Mouse (Mus musculus): Measurements from ENCODE around the gene Slc38a7.
"Not testable (repeated sequence)": the region's sequence is repeated elsewhere in the genome, so short reads cannot be mapped to it uniquely, and the experiment has no call there.

Gene Slc38a7

GRCm38 (mm10) chr8:95807331-95807843 lies 46.0 kb downstream of the Slc38a7 start, which contains the start of gene Cnot1:
Cnot1 (minus strand) TSS chr8:95807464.
- peak; percentile 99 for DNase-seq (ENCODE audit: low read depth)

DNA sequence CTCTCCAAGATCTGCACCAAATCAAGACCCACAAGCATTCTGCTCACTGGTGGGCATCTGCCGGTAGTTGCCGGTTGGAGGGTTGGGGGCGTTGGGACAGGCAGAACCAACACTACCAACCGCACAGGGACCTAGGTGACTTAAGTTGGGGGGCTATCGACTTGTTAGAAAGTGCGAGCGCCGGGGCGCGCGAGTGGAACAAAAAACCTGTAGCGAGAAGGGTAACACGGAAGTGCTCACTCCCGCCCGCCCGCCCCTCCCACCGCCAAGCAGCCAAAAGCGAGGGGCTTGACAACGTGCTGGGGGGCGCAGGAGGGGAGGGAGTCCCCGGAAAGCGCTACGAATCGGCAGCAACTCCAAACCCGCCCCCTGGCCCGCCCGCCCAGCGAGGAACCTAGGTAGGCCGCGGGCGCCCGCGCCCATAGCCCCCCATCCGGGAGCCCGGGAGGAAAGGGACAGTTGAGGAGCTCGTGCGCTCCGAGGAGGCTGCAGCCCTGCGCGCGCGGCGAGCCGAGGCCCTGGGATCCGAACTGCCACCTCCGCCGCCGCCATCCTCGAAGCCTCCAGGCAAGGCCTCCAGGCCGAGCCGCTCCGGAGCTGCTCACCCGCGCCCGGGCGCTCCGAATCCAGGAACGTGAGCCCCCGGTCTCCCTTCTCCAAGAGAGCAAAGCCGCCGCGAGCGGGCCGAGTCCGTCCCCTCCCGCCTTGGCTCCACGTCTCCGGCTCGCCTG lies 46.7 kb downstream of the Slc38a7 start:
- DNase-seq (ENCODE audit: low read depth): peak; percentile 49

- no peak for DNase-seq (ENCODE audit: low read depth)
These were observed 47.9 kb downstream of the Slc38a7 start for GRCm38 (mm10) chr8:95805482-95805881.

- no peak for DNase-seq (ENCODE audit: low read depth)
These were observed 51.1 kb downstream of the Slc38a7 start for GRCm38 (mm10) chr8:95802231-95802630.

GRCm38 (mm10) chr8:95801476-95802064 lies 51.8 kb downstream of the Slc38a7 start:
- DNase-seq (ENCODE audit: low read depth): no peak

DNA sequence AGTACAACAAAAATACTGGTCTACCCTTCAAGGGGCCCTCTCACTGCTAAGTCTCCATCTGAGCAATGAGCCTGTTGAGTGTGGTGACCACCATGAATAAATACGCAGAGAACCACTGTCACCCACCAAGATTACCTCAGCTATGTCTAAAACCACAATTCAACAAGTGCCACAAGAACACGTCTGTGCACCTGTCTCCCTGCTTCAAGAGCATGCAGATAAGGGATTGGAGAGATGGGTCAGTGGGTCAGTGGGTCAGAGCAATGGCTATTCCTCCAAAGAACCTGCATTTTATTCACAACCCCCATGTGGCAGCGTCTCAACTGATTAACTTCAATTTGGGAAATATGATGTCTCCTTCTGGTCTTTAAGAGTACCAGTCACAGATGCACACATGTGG lies 53.0 kb downstream of the Slc38a7 start:
- no peak for DNase-seq (ENCODE audit: low read depth)

GRCm38 (mm10) chr8:95799891-95800290 lies 53.4 kb downstream of the Slc38a7 start:
- DNase-seq (ENCODE audit: low read depth): no peak

- DNase-seq (ENCODE audit: low read depth): no peak
These were observed 54.2 kb downstream of the Slc38a7 start for GRCm38 (mm10) chr8:95799117-95799516.

DNA sequence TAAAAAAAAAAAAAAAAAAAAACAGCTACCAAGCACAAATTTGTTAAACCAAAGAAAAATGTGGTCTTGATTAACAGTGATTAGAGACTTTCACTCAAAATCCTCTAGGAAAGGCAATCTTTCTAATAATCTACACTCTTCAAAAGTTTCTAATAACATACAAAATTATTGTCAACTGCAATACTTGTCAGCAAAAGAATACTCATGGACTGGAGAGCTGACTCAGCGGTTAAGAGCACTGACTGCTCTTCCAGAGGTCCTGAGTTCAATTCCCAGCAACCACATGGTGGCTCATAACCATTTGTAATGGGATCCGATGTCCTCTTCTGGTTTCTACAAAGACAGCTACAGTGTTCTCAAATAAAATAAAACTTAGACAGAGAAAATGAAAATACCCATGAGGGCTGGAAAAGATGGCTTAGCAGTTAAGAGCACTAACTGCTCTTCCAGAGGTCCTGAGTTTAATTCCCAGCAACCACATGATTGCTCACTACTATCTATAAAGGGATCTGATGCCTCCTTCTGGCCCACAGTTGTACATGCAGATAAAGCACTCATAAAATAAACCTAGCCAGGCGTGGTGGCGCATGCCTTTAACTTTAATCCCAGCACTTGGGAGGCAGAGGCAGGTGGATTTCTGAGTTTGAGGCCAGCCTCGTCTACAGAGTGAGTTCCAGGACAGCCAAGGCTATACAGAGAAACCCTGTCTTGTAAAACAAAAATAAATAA lies 57.8 kb downstream of the Slc38a7 start:
- DNase-seq (ENCODE audit: low read depth): not testable (repeated sequence)
